Mouse (Mus musculus) cerebellum, adult 2 months (tissue): Measurements from ENCODE around the gene Pgf.

Experiments
- CTCF ChIP-seq: fragments of 200-500 bp; IDR thresholded peaks from 2 replicates; pipeline ENCODE4 v1.5.1; 2011; ENCODE audit warnings: low read depth, mild to moderate bottlenecking, control low read depth, low read length, moderate library complexity, borderline replicate concordance; ENCODE audit not compliant: insufficient read depth
- POLR2A ChIP-seq: fragments of 200-500 bp; IDR thresholded peaks from 2 replicates; pipeline ENCODE4 v1.6.1; 2011; ENCODE audit warnings: low read length, control low read depth, borderline replicate concordance; ENCODE audit not compliant: insufficient read depth

DNA sequence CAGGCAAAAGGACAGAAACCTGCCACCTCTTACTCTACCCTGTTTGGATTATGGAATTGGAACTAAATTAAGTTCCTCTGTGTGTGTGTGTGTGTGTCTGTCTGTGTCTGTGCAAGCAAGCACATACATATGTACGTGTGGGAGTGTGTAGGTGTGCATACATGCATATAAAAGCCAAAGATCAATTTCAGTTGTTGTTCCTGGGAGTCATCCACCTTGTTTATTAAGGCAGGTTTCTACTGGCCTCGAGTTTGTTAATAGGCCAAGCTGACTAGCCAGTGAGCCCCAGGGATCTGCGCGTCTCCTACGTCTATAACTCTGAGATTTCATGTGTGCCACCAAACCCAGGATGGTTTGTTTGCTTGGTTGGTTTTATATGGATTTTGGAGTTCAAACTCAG is 52.8 kb downstream of the Pgf start:
- TF ChIP-seq CTCF, result no peak
- no peak for TF ChIP-seq POLR2A
